Mouse (Mus musculus): ENCODE measurements at regions not wholly inside any gene's neighbourhood (a gene's known extent, or its start where the extent isn't known, plus 50 kb on each side); places are given as distances from the start of the nearest gene placed in this dataset.

GRCm38 (mm10) chr5:95865516-95865915 is 89.7 kb downstream of the E330014E10Rik start:
- TF ChIP-seq POLR2A (IDR thresholded peaks at IDR 0.05; ENCODE audit: insufficient read length, low read depth): no peak
- no peak for TF ChIP-seq USF1 (IDR thresholded peaks at IDR 0.05; ENCODE audit: low read depth)
- TF ChIP-seq TCF12 (IDR thresholded peaks at IDR 0.05; ENCODE audit: insufficient read depth, poor library complexity, severe bottlenecking): no peak
- no peak for TF ChIP-seq MAX (IDR thresholded peaks at IDR 0.05; ENCODE audit: low read depth)
- no peak for TF ChIP-seq CEBPB (IDR thresholded peaks at IDR 0.05; ENCODE audit: insufficient read depth, poor library complexity, severe bottlenecking)
- TF ChIP-seq POLR2AphosphoS2 (IDR thresholded peaks at IDR 0.05; ENCODE audit: insufficient read length, low read depth): no peak
- TF ChIP-seq REST (IDR thresholded peaks at IDR 0.05; ENCODE audit: insufficient read depth, insufficient read length): no peak
- no peak for TF ChIP-seq E2F4 (IDR thresholded peaks at IDR 0.05; ENCODE audit: insufficient read depth)

Data from myocyte (in vitro differentiated cells).